In the genomic region with DNA sequence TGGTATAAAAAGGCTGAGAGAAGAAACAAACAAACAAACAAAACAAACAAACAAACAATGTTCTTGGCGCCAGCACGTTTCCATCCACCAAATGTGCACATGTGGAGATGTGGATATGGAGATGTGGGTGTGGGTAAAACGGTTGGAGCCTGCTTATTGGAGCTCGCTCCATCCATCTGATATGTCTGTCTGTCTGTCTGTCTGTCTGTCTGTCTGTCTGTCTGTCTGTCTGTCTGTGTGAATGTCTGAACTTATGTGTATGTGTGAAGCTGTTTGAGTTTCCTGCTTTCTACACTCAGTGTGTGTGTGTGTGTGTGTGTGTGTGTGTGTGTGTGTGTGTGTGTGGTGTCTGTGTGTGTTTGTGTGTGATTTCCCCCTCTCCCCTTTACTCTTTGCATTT, we compare ENCODE assay signal across 6 mouse cellular contexts. TPM values are rescaled to one million over a fixed set of nuclear protein-coding genes. Genes with fewer than 3 reads are reported as not detected.
DNase-seq lines count a peak whose midpoint lies in the region; TF ChIP-seq lines count a peak whose summit lies in the region.
"Not testable (repeated sequence)": the region's sequence is repeated elsewhere in the genome, so short reads cannot be mapped to it uniquely, and the experiment has no call there.

No protein-coding gene starts in this region.

- not testable (repeated sequence) for TF ChIP-seq POLR2A in lung, adult 2 months (IDR thresholded peaks at IDR 0.05; ENCODE audit: borderline replicate concordance, extremely low read depth, low read depth, low read length)

- H3K4me1 ChIP-seq in lung, adult 2 months (ENCODE audit: control insufficient read depth, insufficient read depth, low read length): not testable (repeated sequence)

- not testable (repeated sequence) for TF ChIP-seq CTCF in lung, adult 2 months (IDR thresholded peaks at IDR 0.05; ENCODE audit: insufficient read depth, low read length)

- DNase-seq in cerebellum, adult 11 months: peak; percentile 43
- peak; percentile 48 for DNase-seq in cerebellum, adult 8-10 months
- peak; percentile 26 to 40 for DNase-seq in cerebellum, postnatal 14 days
- peak; percentile 33 for DNase-seq in layer of hippocampus, adult 11-12 months (ENCODE audit: low spot score)
- peak; percentile 3 for DNase-seq in lung, adult 2 months
- peak; percentile 10 for DNase-seq in testis, postnatal 14 days (ENCODE audit: low spot score)

- WGBS in lung, adult 2 months: 82% methylated on average over 4 of the region's 4 CpGs

- not testable (repeated sequence) for H3K4me3 ChIP-seq in lung, adult 2 months (replicated peaks; ENCODE audit: extremely low read depth, low read depth, low read length)

RNA-seq across cellular contexts. Expression of a gene that starts 43.4 kb away (rescaled TPM):
- 24.6 and 40.1 TPM in 2 replicates for polyA plus RNA-seq in lung, adult 2 months (2012; rRNA removed)
